Mouse (Mus musculus) lung, postnatal 0 days (tissue): ENCODE measurements around the gene Atp5h. TPM values are rescaled to one million over a fixed set of nuclear protein-coding genes. Genes with fewer than 3 reads are reported as not detected.

ENCODE experiments used
- ATAC-seq: fragments of 200-750 bp; cut with Nextera tagmentation; 2 replicates; pipeline ENCODE4 v1.8.0; 2017; ENCODE audit warnings: moderate library complexity
- DNase-seq: peaks from one replicate; pipeline ENCODE4 v3.0.0-alpha.2; 2016; ENCODE audit warnings: low spot score
- H3K27ac ChIP-seq: fragments of 300-500 bp; sonication (generic); 2 replicates; pipeline ENCODE4 v1.5.1; 2014; ENCODE audit warnings: antibody characterized with exemption, mild to moderate bottlenecking, low read length, mixed read lengths
- H3K27me3 ChIP-seq: fragments of 300-500 bp; sonication (generic); replicated peaks from 2 replicates; pipeline ENCODE4 v1.6.1; 2014; ENCODE audit warnings: low read length, mixed read lengths; ENCODE audit not compliant: insufficient read depth
- H3K36me3 ChIP-seq: fragments of 300-500 bp; sonication (generic); 2 replicates; pipeline ENCODE4 v1.6.1; 2014; ENCODE audit warnings: low read length, mixed read lengths; ENCODE audit not compliant: insufficient read depth
- H3K4me1 ChIP-seq: fragments of 300-500 bp; sonication (generic); 2 replicates; pipeline ENCODE4 v1.6.1; 2014; ENCODE audit warnings: antibody characterized with exemption, low read depth, low read length, mixed read lengths; ENCODE audit not compliant: insufficient read depth
- H3K4me2 ChIP-seq: fragments of 300-500 bp; sonication (generic); replicated peaks from 2 replicates; pipeline ENCODE4 v1.6.1; 2014; ENCODE audit warnings: low read depth, mild to moderate bottlenecking, low read length, moderate library complexity, mixed read lengths
- H3K4me3 ChIP-seq: fragments of 300-500 bp; sonication (generic); 2 replicates; pipeline ENCODE4 v1.5.1; 2014; ENCODE audit warnings: low read depth, low read length
- H3K9ac ChIP-seq: fragments of 300-500 bp; sonication (generic); replicated peaks from 2 replicates; pipeline ENCODE4 v1.6.1; 2014; ENCODE audit warnings: low read depth, mild to moderate bottlenecking
- H3K9me3 ChIP-seq: fragments of 300-500 bp; sonication (generic); 2 replicates; pipeline ENCODE4 v1.6.1; 2016; ENCODE audit warnings: low read length, mixed read lengths
- CTCF ChIP-seq: IDR thresholded peaks from 2 replicates; pipeline ENCODE4 v1.5.1; 2016; ENCODE audit warnings: antibody characterized with exemption, mild to moderate bottlenecking
- EP300 ChIP-seq: IDR thresholded peaks from 2 replicates; pipeline ENCODE4 v1.6.1; 2016; ENCODE audit warnings: antibody characterized with exemption, mild to moderate bottlenecking, control low read depth
- WGBS: fragments of 180-500 bp; shearing (Covaris S2); extraction: QIAGEN DNeasy Blood & Tissue Kit; methylation state at CpG from one replicate; pipeline ENCODE4 v1.1.7; 2014; 5-methylcytosine and 5-hydroxymethylcytosine counted together
- polyA plus RNA-seq: library from polyadenylated mRNA; unstranded; fragments of >200 nt; fragmentation: Nextera tagmentation; extraction: Ambion mirVana; gene quantifications from 2 replicates; pipeline ENCODE4 v1.2.1, GENCODE M21; 2015

Atp5h gene
- polyA plus RNA-seq, 1 experiment from 2014 or later: 721 TPM

DNA sequence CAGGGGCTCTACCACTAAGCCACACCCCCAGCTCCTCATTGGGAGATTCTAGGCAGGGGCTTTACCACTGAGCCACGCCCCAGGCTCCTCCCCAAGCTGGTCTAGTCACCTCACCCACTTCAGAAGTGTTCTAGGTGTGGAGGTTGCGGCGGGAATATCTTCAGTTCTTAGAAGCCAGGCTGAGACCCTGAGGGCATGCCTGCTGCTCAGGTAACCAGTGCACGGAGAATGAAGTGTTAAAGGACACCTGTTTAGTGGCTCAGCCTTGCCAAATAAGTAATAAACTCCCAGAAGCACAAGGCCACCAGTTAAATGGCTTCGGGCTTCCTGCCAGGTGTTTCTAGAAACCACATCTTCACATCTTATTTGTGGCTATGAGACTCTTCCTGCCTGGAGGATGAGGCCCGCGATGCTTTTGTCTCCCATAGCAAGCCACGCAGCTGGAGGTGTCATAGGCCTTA, 32.0 kb upstream of the Atp5h start:
- TF ChIP-seq CTCF: no peak
- no peak for TF ChIP-seq EP300
- Histone ChIP-seq H3K4me1 (0 out of 2 replicates have a peak, but pooled peaks cover 2% of the 10 kb centered on the region), H3K4me2 (no peak overlapping the region), H3K36me3 (no peaks in the 10 kb centered on the region), H3K9me3 (no peaks in the 10 kb centered on the region), H3K27ac (no peak overlapping the region), H3K27me3 (no peaks in the 10 kb centered on the region), H3K4me3 (no peak overlapping the region), H3K9ac (no peak overlapping the region)
- DNase-seq (no peak), ATAC-seq (no peak)
- 75% methylated on average over 8 of the region's 8 CpGs for WGBS

DNA sequence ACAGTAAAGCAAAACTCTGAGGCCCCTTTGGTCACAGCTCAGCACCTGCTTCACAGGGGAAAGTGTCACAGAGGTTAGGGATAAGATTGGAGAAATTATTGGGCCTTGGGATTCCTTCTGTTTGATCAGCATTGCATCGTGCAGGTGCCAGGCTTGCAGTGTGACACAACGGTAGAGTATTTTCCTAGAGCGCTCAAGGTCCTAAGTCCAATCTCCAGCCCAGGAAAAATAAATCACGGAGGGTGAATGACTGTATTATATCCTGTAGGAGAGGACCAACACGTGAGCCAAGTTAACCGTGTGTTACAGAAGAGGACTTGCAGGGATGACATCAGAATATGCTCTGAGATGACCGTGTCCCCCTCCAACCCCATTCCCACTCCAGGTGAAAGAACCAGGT, 30.4 kb upstream of the Atp5h start:
- no peak for DNase-seq
- H3K36me3 ChIP-seq: no peaks in the 10 kb centered on the region
- TF ChIP-seq CTCF (no peak), EP300 (no peak)
- H3K4me3 ChIP-seq: no peak overlapping the region
- no peak overlapping the region for H3K4me2 ChIP-seq
- H3K27ac ChIP-seq: no peak overlapping the region
- H3K9ac ChIP-seq: no peak overlapping the region
- no peaks in the 10 kb centered on the region for H3K9me3 ChIP-seq
- 84% methylated on average over 7 of the region's 7 CpGs for WGBS
- no peak for ATAC-seq
- H3K4me1 ChIP-seq: 0 out of 2 replicates have a peak, but pooled peaks cover 4% of the 10 kb centered on the region
- no peaks in the 10 kb centered on the region for H3K27me3 ChIP-seq

- WGBS: 57% methylated on average over 7 of the region's 7 CpGs
- Histone ChIP-seq H3K36me3 (no peaks in the 10 kb centered on the region), H3K4me3 (no peak overlapping the region), H3K27me3 (no peaks in the 10 kb centered on the region), H3K4me1 (0 out of 2 replicates have a peak, but pooled peaks cover 4% of the 10 kb centered on the region), H3K4me2 (no peak overlapping the region), H3K9ac (no peak overlapping the region), H3K27ac (no peak overlapping the region), H3K9me3 (no peaks in the 10 kb centered on the region)
- TF ChIP-seq CTCF: no peak
- TF ChIP-seq EP300: no peak
- ATAC-seq (no peak), DNase-seq (no peak)
Measured at GRCm38 (mm10) chr11:115448998-115449397, 29.2 kb upstream of the Atp5h start.

DNA sequence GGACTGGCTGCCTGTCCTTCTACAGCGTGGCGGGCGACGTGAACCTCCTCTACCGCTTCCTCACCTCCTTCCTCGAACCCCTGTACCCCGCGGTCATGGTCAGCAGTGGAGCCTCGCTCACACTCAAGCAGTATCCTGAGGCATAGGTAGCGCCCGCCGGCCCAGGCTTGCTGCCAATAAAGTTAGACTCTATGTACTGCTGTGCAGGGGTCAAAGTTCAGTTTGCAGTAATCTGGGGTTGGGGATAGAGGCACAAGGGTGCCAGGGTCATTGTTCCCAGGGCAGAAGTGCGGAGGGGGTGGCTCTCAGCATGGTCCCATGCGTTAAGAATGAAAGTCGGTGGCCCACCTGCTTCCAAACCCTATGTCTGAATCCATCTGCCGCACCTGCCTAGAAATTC, 28.3 kb upstream of the Atp5h start:
- 86% methylated on average over 16 of the region's 16 CpGs for WGBS
- TF ChIP-seq EP300 (no peak), CTCF (no peak)
- H3K27ac ChIP-seq: no peak overlapping the region
- no peak overlapping the region for H3K4me3 ChIP-seq
- no peak overlapping the region for H3K9ac ChIP-seq
- no peaks in the 10 kb centered on the region for H3K9me3 ChIP-seq
- H3K4me2 ChIP-seq: no peak overlapping the region
- no peaks in the 10 kb centered on the region for H3K27me3 ChIP-seq
- DNase-seq (no peak), ATAC-seq (no peak)
- 0 out of 2 replicates have a peak, but pooled peaks cover 4% of the 10 kb centered on the region for H3K4me1 ChIP-seq
- H3K36me3 ChIP-seq: no peaks in the 10 kb centered on the region

- no peak overlapping the region for H3K4me2 ChIP-seq
- H3K4me1 ChIP-seq: 0 out of 2 replicates have a peak, but pooled peaks cover 4% of the 10 kb centered on the region
- no peaks in the 10 kb centered on the region for H3K27me3 ChIP-seq
- ATAC-seq (no peak), DNase-seq (no peak)
- H3K36me3 ChIP-seq: no peaks in the 10 kb centered on the region
- no peaks in the 10 kb centered on the region for H3K9me3 ChIP-seq
- no peak overlapping the region for H3K4me3 ChIP-seq
- no peak overlapping the region for H3K27ac ChIP-seq
- no peak for TF ChIP-seq EP300
- no peak for TF ChIP-seq CTCF
- H3K9ac ChIP-seq: no peak overlapping the region
- WGBS: 83% methylated on average over 11 of the region's 11 CpGs
Measured at GRCm38 (mm10) chr11:115447321-115447885, 27.6 kb upstream of the Atp5h start.

DNA sequence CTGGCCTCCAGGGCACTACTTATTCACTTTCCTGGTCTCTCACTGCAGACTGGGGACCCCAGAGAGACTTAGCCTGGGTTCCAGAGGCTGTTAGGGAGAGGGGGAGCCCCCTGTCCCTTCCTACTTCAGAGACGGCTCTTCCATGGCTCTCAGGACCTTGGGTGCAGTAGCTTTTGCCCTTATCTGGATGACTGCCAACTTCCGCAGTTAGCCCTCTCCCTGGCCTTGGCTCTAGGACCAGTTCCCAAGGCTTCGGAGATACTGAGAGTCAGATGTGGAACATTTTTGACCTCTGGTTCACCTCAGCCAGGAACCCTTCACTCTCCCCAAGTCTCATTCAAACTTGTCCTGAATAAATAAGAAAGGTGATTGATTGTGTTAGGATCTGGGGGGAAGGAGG, 27.1 kb upstream of the Atp5h start:
- no peak overlapping the region for H3K9ac ChIP-seq
- 0 out of 2 replicates have a peak, but pooled peaks cover 4% of the 10 kb centered on the region for H3K4me1 ChIP-seq
- ATAC-seq: no peak
- H3K27me3 ChIP-seq: no peaks in the 10 kb centered on the region
- TF ChIP-seq EP300 (no peak), CTCF (no peak)
- 19% methylated on average over 3 of the region's 3 CpGs for WGBS
- H3K36me3 ChIP-seq: no peaks in the 10 kb centered on the region
- H3K4me2 ChIP-seq: no peak overlapping the region
- DNase-seq: no peak
- no peaks in the 10 kb centered on the region for H3K9me3 ChIP-seq
- no peak overlapping the region for H3K27ac ChIP-seq
- no peak overlapping the region for H3K4me3 ChIP-seq
